Mouse (Mus musculus) megakaryocyte, embryonic 14.5 days (primary cell): ENCODE measurements around the gene Prlr. TPM values are rescaled to one million over a fixed set of nuclear protein-coding genes. Genes with fewer than 3 reads are reported as not detected.

Experiments used
- H3K27me3 ChIP-seq: replicated peaks from 2 replicates; pipeline ENCODE3; 2012; ENCODE audit warnings: inconsistent platforms
- H3K36me3 ChIP-seq: replicated peaks from 2 replicates; pipeline ENCODE3; 2012; ENCODE audit warnings: low read length, inconsistent platforms, mixed read lengths
- H3K4me1 ChIP-seq: 2 replicates; pipeline ENCODE4 v1.6.1; 2012; ENCODE audit warnings: inconsistent platforms
- H3K4me3 ChIP-seq: replicated peaks from 2 replicates; pipeline ENCODE3; 2012; ENCODE audit warnings: moderate library complexity, mild to moderate bottlenecking, inconsistent platforms
- H3K9me3 ChIP-seq: 2 replicates; pipeline ENCODE4 v1.6.1; 2012; ENCODE audit warnings: inconsistent platforms
- FLI1 ChIP-seq: IDR thresholded peaks from 2 replicates; pipeline ENCODE4 v1.6.1; 2012; ENCODE audit warnings: low read length, inconsistent platforms, mixed read lengths
- GATA1 ChIP-seq: IDR thresholded peaks from 3 replicates; pipeline ENCODE4 v1.6.1; 2012; ENCODE audit warnings: mixed read lengths, low read length, inconsistent platforms, borderline replicate concordance
- polyA plus RNA-seq: library from polyadenylated mRNA; stranded (reverse); fragments of >175 nt; gene quantifications from 2 replicates; pipeline ENCODE4 v1.2.3, GENCODE M21; 2012; ENCODE audit warnings: low replicate concordance; ENCODE audit not compliant: insufficient read depth

The Prlr gene
- polyA plus RNA-seq, 1 experiment, result not detected

- Histone ChIP-seq H3K9me3 (no peaks in the 10 kb centered on the region), H3K36me3 (no peaks in the 10 kb centered on the region), H3K27me3 (no peaks in the 10 kb centered on the region), H3K4me3 (no peak overlapping the region), H3K4me1 (no peaks in the 10 kb centered on the region)
- no peak for TF ChIP-seq FLI1
- no peak for TF ChIP-seq GATA1
Observed at GRCm38 (mm10) chr15:10223614-10224155, 46.6 kb downstream of the Prlr start.

- Histone ChIP-seq H3K27me3 (no peaks in the 10 kb centered on the region), H3K4me3 (no peak overlapping the region), H3K4me1 (no peaks in the 10 kb centered on the region), H3K36me3 (no peaks in the 10 kb centered on the region), H3K9me3 (no peaks in the 10 kb centered on the region)
- TF ChIP-seq GATA1 (no peak), FLI1 (no peak)
Observed at GRCm38 (mm10) chr15:10225701-10226100, 48.7 kb downstream of the Prlr start.

- Histone ChIP-seq H3K36me3 (no peaks in the 10 kb centered on the region), H3K4me3 (no peak overlapping the region), H3K9me3 (no peaks in the 10 kb centered on the region), H3K4me1 (no peaks in the 10 kb centered on the region), H3K27me3 (no peaks in the 10 kb centered on the region)
- TF ChIP-seq GATA1 (no peak), FLI1 (no peak)
Observed at GRCm38 (mm10) chr15:10228636-10229035, 51.6 kb downstream of the Prlr start.

GRCm38 (mm10) chr15:10235977-10236376 lies 58.9 kb downstream of the Prlr start:
- Histone ChIP-seq H3K27me3 (no peaks in the 10 kb centered on the region), H3K4me3 (no peak overlapping the region), H3K4me1 (peaks cover 5% of the 10 kb centered on the region), H3K36me3 (no peaks in the 10 kb centered on the region), H3K9me3 (0 out of 2 replicates have a peak, but pooled peaks cover 6% of the 10 kb centered on the region)
- no peak for TF ChIP-seq FLI1
- no peak for TF ChIP-seq GATA1

GRCm38 (mm10) chr15:10236812-10237211 lies 59.8 kb downstream of the Prlr start:
- Histone ChIP-seq H3K27me3 (no peaks in the 10 kb centered on the region), H3K9me3 (0 out of 2 replicates have a peak, but pooled peaks cover 6% of the 10 kb centered on the region), H3K4me3 (no peak overlapping the region), H3K36me3 (no peaks in the 10 kb centered on the region), H3K4me1 (peaks cover 5% of the 10 kb centered on the region)
- TF ChIP-seq FLI1, result no peak
- TF ChIP-seq GATA1, result no peak

- Histone ChIP-seq H3K27me3 (no peaks in the 10 kb centered on the region), H3K36me3 (no peaks in the 10 kb centered on the region), H3K4me3 (no peak overlapping the region), H3K4me1 (peaks cover 5% of the 10 kb centered on the region), H3K9me3 (0 out of 2 replicates have a peak, but pooled peaks cover 6% of the 10 kb centered on the region)
- TF ChIP-seq GATA1 (no peak), FLI1 (no peak)
Observed at GRCm38 (mm10) chr15:10238454-10238853, 61.4 kb downstream of the Prlr start.

- H3K27me3 ChIP-seq, result no peaks in the 10 kb centered on the region
- H3K4me3 ChIP-seq, result no peak overlapping the region
- H3K36me3 ChIP-seq, result no peaks in the 10 kb centered on the region
- H3K4me1 ChIP-seq, result peaks cover 5% of the 10 kb centered on the region
- TF ChIP-seq GATA1 (no peak), FLI1 (no peak)
- H3K9me3 ChIP-seq, result 0 out of 2 replicates have a peak, but pooled peaks cover 6% of the 10 kb centered on the region
Observed at GRCm38 (mm10) chr15:10240228-10240795, 63.3 kb downstream of the Prlr start.

GRCm38 (mm10) chr15:10242250-10242649 lies 65.2 kb downstream of the Prlr start:
- Histone ChIP-seq H3K27me3 (no peaks in the 10 kb centered on the region), H3K4me3 (no peak overlapping the region), H3K4me1 (no peaks in the 10 kb centered on the region), H3K9me3 (no peaks in the 10 kb centered on the region), H3K36me3 (no peaks in the 10 kb centered on the region)
- TF ChIP-seq GATA1, result no peak
- TF ChIP-seq FLI1, result no peak

- Histone ChIP-seq H3K27me3 (no peaks in the 10 kb centered on the region), H3K9me3 (no peaks in the 10 kb centered on the region), H3K36me3 (no peaks in the 10 kb centered on the region), H3K4me1 (no peaks in the 10 kb centered on the region), H3K4me3 (no peak overlapping the region)
- TF ChIP-seq GATA1, result no peak
- no peak for TF ChIP-seq FLI1
Observed at GRCm38 (mm10) chr15:10249285-10249684, 72.2 kb downstream of the Prlr start.

GRCm38 (mm10) chr15:10250784-10251183 lies 73.7 kb downstream of the Prlr start:
- no peak for TF ChIP-seq GATA1
- no peak for TF ChIP-seq FLI1
- Histone ChIP-seq H3K4me3 (no peak overlapping the region), H3K4me1 (no peaks in the 10 kb centered on the region), H3K27me3 (no peaks in the 10 kb centered on the region), H3K9me3 (no peaks in the 10 kb centered on the region), H3K36me3 (no peaks in the 10 kb centered on the region)
